Mouse (Mus musculus) neural tube, embryonic 14.5 days (tissue): ENCODE measurements at regions not wholly inside any gene's neighbourhood (a gene's known extent, or its start where the extent isn't known, plus 50 kb on each side); places are given as distances from the start of the nearest gene placed in this dataset.
"Not testable (repeated sequence)": the region's sequence is repeated elsewhere in the genome, so short reads cannot be mapped to it uniquely, and the experiment has no call there.

Experiments used
- ATAC-seq: fragments of 200-750 bp; cut with Nextera tagmentation; 2 replicates; pipeline ENCODE4 v1.8.0; 2017; ENCODE audit warnings: low read depth, mild to moderate bottlenecking, moderate TSS enrichment, moderate library complexity
- H3K27ac ChIP-seq: fragments of 300-500 bp; sonication (generic); 2 replicates; pipeline ENCODE4 v1.5.1; 2014; ENCODE audit warnings: low read depth, mild to moderate bottlenecking, control low read depth, low read length, moderate library complexity, mixed read lengths
- H3K27me3 ChIP-seq: fragments of 300-500 bp; sonication (generic); 2 replicates; pipeline ENCODE4 v1.6.1; 2014; ENCODE audit warnings: low read length; ENCODE audit not compliant: control insufficient read depth, insufficient read depth
- H3K36me3 ChIP-seq: fragments of 300-500 bp; sonication (generic); 2 replicates; pipeline ENCODE4 v1.6.1; 2014; ENCODE audit warnings: low read length, mixed read lengths; ENCODE audit not compliant: control insufficient read depth, insufficient read depth
- H3K4me1 ChIP-seq: fragments of 300-500 bp; sonication (generic); 2 replicates; pipeline ENCODE4 v1.6.1; 2014; ENCODE audit warnings: low read length; ENCODE audit not compliant: control insufficient read depth, insufficient read depth
- H3K4me2 ChIP-seq: fragments of 300-500 bp; sonication (generic); 2 replicates; pipeline ENCODE4 v1.6.1; 2014; ENCODE audit warnings: mild to moderate bottlenecking, low read depth, low read length, control low read depth
- H3K4me3 ChIP-seq: fragments of 300-500 bp; sonication (generic); 2 replicates; pipeline ENCODE4 v1.5.1; 2014; ENCODE audit warnings: low read depth, low read length, control low read depth, mixed read lengths
- H3K9ac ChIP-seq: fragments of 300-500 bp; sonication (generic); replicated peaks from 2 replicates; pipeline ENCODE4 v1.6.1; 2014; ENCODE audit warnings: low read depth, mild to moderate bottlenecking, control low read depth, low read length, mixed read lengths
- H3K9me3 ChIP-seq: fragments of 300-500 bp; sonication (generic); 2 replicates; pipeline ENCODE4 v1.6.1; 2016; ENCODE audit warnings: low read length; ENCODE audit not compliant: control insufficient read depth
- WGBS: fragments of 180-500 bp; shearing (Covaris S2); extraction: QIAGEN DNeasy Blood & Tissue Kit; methylation state at CpG from one replicate; pipeline ENCODE4 v1.1.7; 2014; 5-methylcytosine and 5-hydroxymethylcytosine counted together

- Histone ChIP-seq H3K9ac (no peak overlapping the region), H3K9me3 (no peaks in the 10 kb centered on the region), H3K4me3 (no peak overlapping the region), H3K27ac (no peak overlapping the region), H3K4me2 (no peak overlapping the region), H3K36me3 (no peaks in the 10 kb centered on the region), H3K27me3 (no peaks in the 10 kb centered on the region), H3K4me1 (no peaks in the 10 kb centered on the region)
- 79% methylated on average over 5 of the region's 5 CpGs for WGBS
- ATAC-seq, result 0 out of 2 replicates have a peak, but pooled peaks have one; percentile 44
Observed at GRCm38 (mm10) chr5:77746604-77747003, 338.8 kb upstream of the Igfbp7 start.

GRCm38 (mm10) chr5:77743467-77743866 lies 335.6 kb upstream of the Igfbp7 start:
- Histone ChIP-seq H3K36me3 (no peaks in the 10 kb centered on the region), H3K27ac (no peak overlapping the region), H3K27me3 (no peaks in the 10 kb centered on the region), H3K9ac (no peak overlapping the region), H3K4me1 (no peaks in the 10 kb centered on the region), H3K4me2 (no peak overlapping the region), H3K4me3 (no peak overlapping the region), H3K9me3 (no peaks in the 10 kb centered on the region)
- no peak for ATAC-seq
- 65% methylated on average over 3 of the region's 3 CpGs for WGBS

DNA sequence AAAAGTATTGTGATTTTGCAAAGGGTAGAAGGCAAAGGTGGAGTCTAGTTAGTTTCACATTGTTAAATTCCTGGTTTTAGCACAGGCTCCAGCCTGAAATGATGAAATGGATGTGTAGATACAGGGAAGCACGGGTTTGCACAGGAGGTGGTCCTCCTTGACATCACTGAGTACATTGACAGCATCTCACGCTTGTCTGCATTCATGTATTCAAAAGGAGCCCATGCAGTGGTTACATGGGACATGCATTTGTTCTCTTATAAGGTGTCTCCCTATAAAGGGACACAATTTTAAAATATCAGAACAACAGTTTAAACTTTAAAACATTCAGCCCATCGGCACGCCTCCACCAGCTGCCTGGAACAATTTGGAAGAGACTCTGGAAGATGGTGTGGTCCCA lies 322.4 kb upstream of the Igfbp7 start:
- ATAC-seq, H3K9ac ChIP-seq: not testable (repeated sequence)

DNA sequence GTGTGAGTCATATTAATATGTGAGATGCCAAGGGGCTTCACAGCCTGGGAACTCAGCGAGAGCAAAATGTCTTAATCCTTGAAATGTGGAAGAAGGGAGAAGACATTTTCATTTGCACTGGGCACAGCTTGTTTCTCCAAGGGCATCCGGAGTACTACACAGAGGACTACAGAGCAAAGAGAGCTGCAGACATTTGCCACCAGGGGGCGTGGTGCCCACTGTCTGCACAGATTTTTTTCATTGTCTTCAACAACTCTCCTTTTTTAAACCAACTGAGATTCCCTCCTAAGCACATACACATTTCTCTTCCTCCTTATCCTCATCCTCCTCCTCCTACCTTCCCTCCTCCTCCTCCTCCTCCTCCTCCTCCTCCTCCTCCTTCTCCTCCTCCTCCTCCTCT lies 273.8 kb upstream of the Igfbp7 start:
- Histone ChIP-seq H3K9ac (no peak overlapping the region), H3K4me1 (no peaks in the 10 kb centered on the region), H3K36me3 (no peaks in the 10 kb centered on the region), H3K9me3 (no peaks in the 10 kb centered on the region), H3K27me3 (no peaks in the 10 kb centered on the region), H3K4me2 (no peak overlapping the region), H3K27ac (no peak overlapping the region), H3K4me3 (no peak overlapping the region)
- WGBS, result 67% methylated on average over 3 of the region's 3 CpGs
- no peak for ATAC-seq

More for the DNA sequence above, 322.4 kb upstream of the Igfbp7 start:
- H3K4me3 ChIP-seq, H3K36me3 ChIP-seq, H3K27me3 ChIP-seq, H3K9me3 ChIP-seq, H3K4me1 ChIP-seq, H3K4me2 ChIP-seq, H3K27ac ChIP-seq: not testable (repeated sequence)
- WGBS, result 74% methylated on average over 4 of the region's 4 CpGs

- no peak overlapping the region for H3K27ac ChIP-seq
- 0 out of 2 replicates have a peak, but pooled peaks cover 4% of the 10 kb centered on the region for H3K4me1 ChIP-seq
- H3K4me2 ChIP-seq, result no peak overlapping the region
- peak; percentile 86 for ATAC-seq
- no peak overlapping the region for H3K9ac ChIP-seq
- no peak overlapping the region for H3K4me3 ChIP-seq
- no peaks in the 10 kb centered on the region for H3K27me3 ChIP-seq
- 69% methylated on average over 15 of the region's 15 CpGs for WGBS
- H3K9me3 ChIP-seq, result no peaks in the 10 kb centered on the region
- H3K36me3 ChIP-seq, result no peaks in the 10 kb centered on the region
Observed at GRCm38 (mm10) chr5:77672073-77672924, 264.5 kb upstream of the Igfbp7 start.

DNA sequence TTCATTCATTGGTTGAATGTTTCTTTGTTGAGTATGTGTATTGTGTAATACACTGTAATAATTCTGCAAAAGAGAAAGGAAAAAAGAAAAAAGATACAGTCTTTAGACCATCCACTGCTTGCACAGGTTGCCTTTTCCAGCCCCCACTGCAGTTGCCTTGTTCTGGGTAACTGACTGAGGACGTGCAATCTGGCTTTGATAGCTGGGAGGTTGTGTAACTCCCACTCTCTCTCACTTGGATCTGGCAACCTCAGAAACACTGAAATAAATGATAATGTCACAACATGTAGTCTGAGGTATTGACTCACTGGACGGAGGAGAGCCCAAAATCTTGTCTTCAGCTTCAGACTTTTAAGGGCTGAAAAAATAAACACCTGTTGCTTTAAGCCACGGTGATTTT lies 255.3 kb upstream of the Igfbp7 start:
- no peak for ATAC-seq
- H3K4me3 ChIP-seq, result no peak overlapping the region
- WGBS, result 73% methylated on average over 3 of the region's 3 CpGs

DNA sequence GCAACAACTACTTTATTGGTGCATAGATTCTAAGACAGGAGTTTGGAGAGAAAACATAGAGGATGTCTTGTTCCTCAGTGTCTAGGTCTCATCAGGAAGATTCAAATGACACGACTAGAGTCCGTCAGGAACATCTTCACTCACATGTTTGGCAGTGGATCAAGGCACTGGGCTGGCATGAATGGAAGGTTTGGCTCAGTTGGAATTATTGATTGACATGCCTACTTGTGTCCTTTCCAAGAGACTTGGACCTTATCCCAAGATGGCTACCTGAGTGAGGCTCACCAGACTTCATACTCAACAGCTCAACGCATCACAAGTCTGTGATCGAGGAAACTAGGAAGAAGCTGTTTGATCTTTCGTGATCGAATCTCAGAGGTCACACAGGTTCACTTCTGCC lies 251.2 kb upstream of the Igfbp7 start:
- H3K27ac ChIP-seq, result no peak overlapping the region
- H3K9me3 ChIP-seq, result no peaks in the 10 kb centered on the region
- no peaks in the 10 kb centered on the region for H3K27me3 ChIP-seq
- H3K9ac ChIP-seq, result no peak overlapping the region
- no peaks in the 10 kb centered on the region for H3K4me1 ChIP-seq
- H3K4me3 ChIP-seq, result no peak overlapping the region
- ATAC-seq, result no peak
- WGBS, result 90% methylated on average over 6 of the region's 6 CpGs
- H3K4me2 ChIP-seq, result no peak overlapping the region
- no peaks in the 10 kb centered on the region for H3K36me3 ChIP-seq

More for the DNA sequence above, 255.3 kb upstream of the Igfbp7 start:
- Histone ChIP-seq H3K27ac (no peak overlapping the region), H3K9me3 (no peaks in the 10 kb centered on the region), H3K36me3 (no peaks in the 10 kb centered on the region), H3K4me1 (no peaks in the 10 kb centered on the region), H3K27me3 (no peaks in the 10 kb centered on the region), H3K9ac (no peak overlapping the region), H3K4me2 (no peak overlapping the region)

GRCm38 (mm10) chr5:77644651-77645050 lies 236.8 kb upstream of the Igfbp7 start:
- H3K4me1 ChIP-seq, result no peaks in the 10 kb centered on the region
- no peaks in the 10 kb centered on the region for H3K9me3 ChIP-seq
- WGBS, result 88% methylated on average over 5 of the region's 5 CpGs
- ATAC-seq, result no peak
- no peak overlapping the region for H3K4me3 ChIP-seq
- H3K9ac ChIP-seq, result no peak overlapping the region
- no peak overlapping the region for H3K4me2 ChIP-seq
- no peaks in the 10 kb centered on the region for H3K36me3 ChIP-seq
- H3K27ac ChIP-seq, result no peak overlapping the region
- no peaks in the 10 kb centered on the region for H3K27me3 ChIP-seq

- ATAC-seq, result no peak
- Histone ChIP-seq H3K9me3 (no peaks in the 10 kb centered on the region), H3K4me1 (no peaks in the 10 kb centered on the region), H3K4me3 (no peak overlapping the region), H3K36me3 (no peaks in the 10 kb centered on the region), H3K9ac (no peak overlapping the region), H3K27ac (no peak overlapping the region), H3K4me2 (no peak overlapping the region), H3K27me3 (no peaks in the 10 kb centered on the region)
- 67% methylated on average over 4 of the region's 4 CpGs for WGBS
Observed at GRCm38 (mm10) chr5:77620402-77620801, 212.6 kb upstream of the Igfbp7 start.
